Mouse (Mus musculus): ENCODE measurements at regions not wholly inside any gene's neighbourhood (a gene's known extent, or its start where the extent isn't known, plus 50 kb on each side); places are given as distances from the start of the nearest gene placed in this dataset.
"Not testable (repeated sequence)": the region's sequence is repeated elsewhere in the genome, so short reads cannot be mapped to it uniquely, and the experiment has no call there.

- not testable (repeated sequence) for H3K9me3 ChIP-seq; ATAC-seq (ENCODE audit: low FRiP score); H3K9ac ChIP-seq; H3K4me2 ChIP-seq; H3K27ac ChIP-seq; H3K4me1 ChIP-seq; H3K27me3 ChIP-seq; H3K36me3 ChIP-seq (replicated peaks); H3K4me3 ChIP-seq (replicated peaks)
- 64% methylated on average over 2 of the region's 2 CpGs for WGBS
Observed at GRCm38 (mm10) chr3:110880472-110880871, 629.7 kb upstream of the Prmt6 start.

DNA sequence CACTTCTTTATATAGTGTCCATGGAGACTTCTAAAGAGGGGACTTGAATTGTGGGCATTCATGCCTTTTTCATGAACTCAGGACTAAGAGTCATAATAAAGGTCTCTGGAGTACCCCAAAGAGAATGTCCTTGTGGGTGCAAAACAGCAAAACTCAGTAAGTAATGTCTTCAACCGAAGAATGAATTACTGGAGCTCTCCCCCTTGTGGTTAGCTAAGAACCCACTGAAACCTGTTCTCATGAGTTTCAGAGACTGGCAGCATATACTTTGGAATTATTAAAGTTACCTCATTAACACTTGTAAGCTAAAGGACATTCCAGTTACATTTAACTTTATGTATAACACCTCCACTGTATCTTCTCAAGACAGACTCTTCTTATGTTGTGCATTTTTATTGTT lies 615.2 kb upstream of the Prmt6 start:
- no peaks in the 10 kb centered on the region for H3K27me3 ChIP-seq
- no peaks in the 10 kb centered on the region for H3K9me3 ChIP-seq
- 68% methylated on average over 1 of the region's 1 CpGs for WGBS
- no peak overlapping the region for H3K4me3 ChIP-seq (replicated peaks)
- no peaks in the 10 kb centered on the region for H3K36me3 ChIP-seq (replicated peaks)
- no peak overlapping the region for H3K27ac ChIP-seq
- H3K9ac ChIP-seq, result no peak overlapping the region
- no peak for ATAC-seq (ENCODE audit: low FRiP score)
- H3K4me1 ChIP-seq, result no peaks in the 10 kb centered on the region
- H3K4me2 ChIP-seq, result no peak overlapping the region

- H3K4me3 ChIP-seq (replicated peaks), result no peak overlapping the region
- no peaks in the 10 kb centered on the region for H3K9me3 ChIP-seq
- H3K27ac ChIP-seq, result no peak overlapping the region
- H3K9ac ChIP-seq, result no peak overlapping the region
- no peak overlapping the region for H3K4me2 ChIP-seq
- WGBS, result 80% methylated on average over 2 of the region's 2 CpGs
- no peaks in the 10 kb centered on the region for H3K27me3 ChIP-seq
- no peaks in the 10 kb centered on the region for H3K36me3 ChIP-seq (replicated peaks)
- ATAC-seq (ENCODE audit: low FRiP score), result no peak
- H3K4me1 ChIP-seq, result no peaks in the 10 kb centered on the region
Observed at GRCm38 (mm10) chr3:110847222-110847621, 596.4 kb upstream of the Prmt6 start.

DNA sequence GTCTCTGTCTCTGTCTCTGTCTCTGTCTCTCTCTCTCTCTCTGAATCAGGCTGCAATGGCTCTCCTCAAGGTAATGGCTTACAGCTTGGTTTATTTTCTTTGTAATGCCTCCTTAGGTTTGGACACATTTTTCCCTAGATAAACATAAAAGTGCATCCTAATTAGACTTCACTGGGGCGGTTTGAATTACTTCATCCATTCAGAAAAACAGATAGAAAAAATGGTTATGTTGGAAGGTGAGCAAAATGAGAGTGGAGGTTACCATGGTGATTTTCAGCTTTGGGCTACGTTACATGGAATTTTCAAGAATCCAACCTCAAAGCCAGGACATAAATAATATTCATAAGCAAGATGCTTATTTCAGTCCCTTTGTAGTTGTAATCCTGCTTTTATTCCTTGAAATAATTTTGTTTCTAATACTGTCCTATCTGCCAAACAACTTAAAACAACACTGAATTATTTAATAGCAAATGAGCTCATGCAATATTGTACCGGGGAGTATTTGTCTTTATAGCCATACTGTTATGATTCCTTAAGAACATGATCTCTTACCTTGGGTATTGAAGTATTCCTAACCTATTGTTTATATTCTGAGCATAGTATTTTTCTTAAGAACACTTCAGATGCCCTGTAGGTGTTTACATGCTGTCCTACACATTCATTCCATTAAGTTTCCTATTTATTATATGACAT lies 570.1 kb upstream of the Prmt6 start:
- Histone ChIP-seq H3K4me1 (no peaks in the 10 kb centered on the region), H3K4me3 (replicated peaks) (no peak overlapping the region), H3K9me3 (no peaks in the 10 kb centered on the region), H3K36me3 (replicated peaks) (no peaks in the 10 kb centered on the region), H3K9ac (no peak overlapping the region), H3K4me2 (no peak overlapping the region), H3K27ac (no peak overlapping the region), H3K27me3 (no peaks in the 10 kb centered on the region)
- ATAC-seq (ENCODE audit: low FRiP score), result no peak
- WGBS, result 77% methylated on average over 3 of the region's 3 CpGs

DNA sequence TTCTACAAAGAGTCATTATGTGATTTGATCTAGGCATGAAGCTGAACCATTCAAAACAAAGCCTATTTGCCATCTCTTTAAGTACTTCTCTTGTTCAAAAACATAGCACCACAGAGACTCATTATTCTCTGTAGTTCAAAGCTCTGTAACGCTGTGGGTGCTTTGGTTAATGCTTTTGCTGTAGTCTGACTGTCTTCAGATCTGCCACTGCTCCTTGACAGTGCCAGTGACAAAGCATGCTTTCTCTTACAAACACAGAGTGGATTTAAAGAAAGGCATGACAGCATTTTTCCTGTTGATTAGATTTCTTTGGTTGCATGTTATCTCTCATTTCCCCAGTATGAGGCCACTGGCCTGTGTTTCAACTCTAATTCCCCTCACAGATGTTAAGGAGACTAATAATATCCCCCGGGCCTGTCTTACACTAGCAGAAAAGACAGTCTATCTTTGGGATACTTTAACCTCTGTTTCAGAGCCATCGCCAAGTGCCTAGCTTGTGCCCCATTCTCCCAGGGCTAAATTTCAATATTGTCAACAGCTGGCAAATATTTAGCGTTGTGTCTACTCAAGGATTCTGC lies 538.3 kb upstream of the Prmt6 start:
- Histone ChIP-seq H3K9ac (no peak overlapping the region), H3K9me3 (no peaks in the 10 kb centered on the region), H3K4me3 (replicated peaks) (no peak overlapping the region), H3K36me3 (replicated peaks) (no peaks in the 10 kb centered on the region), H3K27me3 (no peaks in the 10 kb centered on the region), H3K4me1 (peaks cover 5% of the 10 kb centered on the region), H3K4me2 (no peak overlapping the region), H3K27ac (no peak overlapping the region)
- WGBS, result 34% methylated on average over 4 of the region's 4 CpGs
- peak; percentile 49; the same call in 1 of the 2 replicates for ATAC-seq (ENCODE audit: low FRiP score)

- Histone ChIP-seq H3K9ac (no peak overlapping the region), H3K36me3 (replicated peaks) (no peaks in the 10 kb centered on the region), H3K4me3 (replicated peaks) (no peak overlapping the region), H3K4me2 (no peak overlapping the region), H3K9me3 (no peaks in the 10 kb centered on the region), H3K27me3 (no peaks in the 10 kb centered on the region), H3K27ac (no peak overlapping the region), H3K4me1 (no peaks in the 10 kb centered on the region)
- ATAC-seq (ENCODE audit: low FRiP score), result no peak
- 91% methylated on average over 1 of the region's 1 CpGs for whole genome bisulfite sequencing
Observed at GRCm38 (mm10) chr3:110755266-110755665, 504.5 kb upstream of the Prmt6 start.

- H3K4me2 ChIP-seq, result no peak overlapping the region
- H3K4me3 ChIP-seq (replicated peaks), result no peak overlapping the region
- no peak overlapping the region for H3K9ac ChIP-seq
- H3K4me1 ChIP-seq, result no peaks in the 10 kb centered on the region
- no peaks in the 10 kb centered on the region for H3K9me3 ChIP-seq
- no peaks in the 10 kb centered on the region for H3K36me3 ChIP-seq (replicated peaks)
- no peaks in the 10 kb centered on the region for H3K27me3 ChIP-seq
- no peak overlapping the region for H3K27ac ChIP-seq
- WGBS, result 42% methylated on average over 2 of the region's 2 CpGs
- no peak for ATAC-seq (ENCODE audit: low FRiP score)
Observed at GRCm38 (mm10) chr3:110746273-110746672, 495.5 kb upstream of the Prmt6 start.

DNA sequence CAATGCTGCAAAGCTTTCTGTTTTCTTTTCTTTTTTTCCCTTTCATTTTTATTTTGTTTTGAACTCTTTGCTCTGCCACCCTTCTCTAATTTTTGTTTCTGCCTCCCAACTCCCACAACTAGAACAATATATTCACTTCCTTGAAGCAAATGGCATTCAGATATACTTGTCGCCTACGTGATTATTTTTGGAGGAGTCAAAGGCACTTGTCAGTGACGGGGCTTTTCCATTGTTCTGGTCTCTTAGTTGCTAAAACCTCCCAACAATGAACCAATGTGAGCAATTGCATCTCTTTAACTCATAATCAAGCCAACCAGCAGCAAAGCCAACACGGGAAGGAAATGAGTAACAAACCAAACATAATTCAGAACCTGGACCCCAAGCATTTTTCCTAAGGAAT lies 449.3 kb upstream of the Prmt6 start:
- Histone ChIP-seq H3K4me3 (replicated peaks) (no peak overlapping the region), H3K36me3 (replicated peaks) (no peaks in the 10 kb centered on the region), H3K9ac (no peak overlapping the region), H3K4me2 (no peak overlapping the region), H3K4me1 (0 out of 2 replicates have a peak, but pooled peaks cover 4% of the 10 kb centered on the region), H3K27me3 (no peaks in the 10 kb centered on the region), H3K9me3 (no peaks in the 10 kb centered on the region), H3K27ac (no peak overlapping the region)
- WGBS, result 9% methylated on average over 4 of the region's 4 CpGs
- ATAC-seq (ENCODE audit: low FRiP score), result no peak

DNA sequence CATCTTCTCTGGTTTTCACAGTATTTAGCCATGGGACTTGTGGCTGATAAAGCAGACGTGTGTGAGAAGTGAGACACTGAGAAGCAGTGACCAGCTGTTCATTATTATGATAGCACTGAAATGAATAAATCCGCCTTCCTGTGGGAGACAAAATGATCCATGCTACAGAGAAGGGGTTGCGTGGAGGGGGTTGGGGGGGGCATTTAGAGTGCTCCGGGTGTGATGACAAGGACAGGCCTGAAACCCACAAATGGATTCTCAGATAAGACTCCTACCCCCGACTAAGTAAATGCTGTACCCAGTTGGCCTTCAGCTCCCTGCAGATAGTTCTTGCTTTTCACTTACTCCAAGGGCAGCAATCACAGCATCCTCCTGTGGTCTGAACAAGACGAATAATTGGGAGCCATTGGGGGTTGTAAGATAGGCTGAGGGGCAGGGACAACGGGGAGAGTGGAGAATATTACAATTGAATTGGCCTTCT lies 416.8 kb upstream of the Prmt6 start:
- Histone ChIP-seq H3K27me3 (no peaks in the 10 kb centered on the region), H3K9me3 (no peaks in the 10 kb centered on the region), H3K9ac (no peak overlapping the region), H3K4me1 (0 out of 2 replicates have a peak, but pooled peaks cover 3% of the 10 kb centered on the region), H3K36me3 (replicated peaks) (no peaks in the 10 kb centered on the region), H3K27ac (peak overlapping the region; percentile 31; the same call in 1 of the 2 replicates), H3K4me2 (no peak overlapping the region), H3K4me3 (replicated peaks) (no peak overlapping the region)
- 58% methylated on average over 7 of the region's 7 CpGs for WGBS
- ATAC-seq (ENCODE audit: low FRiP score), result peak; percentile 77

DNA sequence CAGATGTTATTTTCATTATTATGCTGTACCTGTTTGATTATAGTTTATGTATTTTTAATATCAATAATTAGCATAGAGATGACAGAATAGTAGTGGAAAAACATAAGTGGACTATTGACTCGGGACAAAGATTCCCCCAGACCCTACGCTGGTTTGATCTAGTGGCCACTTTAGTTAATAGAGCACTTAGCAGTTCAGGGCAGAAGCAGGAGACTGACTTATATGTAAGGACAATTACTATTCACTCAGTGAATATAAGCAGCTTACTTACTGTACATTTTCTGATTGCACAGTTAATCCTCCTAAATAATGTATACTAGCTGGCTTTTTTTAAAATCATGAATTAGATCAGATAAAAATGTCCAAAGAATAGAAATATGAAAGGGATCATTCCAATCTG lies 416.2 kb upstream of the Prmt6 start:
- Histone ChIP-seq H3K36me3 (replicated peaks) (no peaks in the 10 kb centered on the region), H3K4me1 (0 out of 2 replicates have a peak, but pooled peaks cover 3% of the 10 kb centered on the region), H3K9ac (no peak overlapping the region), H3K4me3 (replicated peaks) (no peak overlapping the region), H3K27me3 (no peaks in the 10 kb centered on the region), H3K27ac (no peak overlapping the region), H3K9me3 (no peaks in the 10 kb centered on the region), H3K4me2 (no peak overlapping the region)
- peak; percentile 49 for ATAC-seq (ENCODE audit: low FRiP score)
- WGBS, result 78% methylated on average over 2 of the region's 2 CpGs

DNA sequence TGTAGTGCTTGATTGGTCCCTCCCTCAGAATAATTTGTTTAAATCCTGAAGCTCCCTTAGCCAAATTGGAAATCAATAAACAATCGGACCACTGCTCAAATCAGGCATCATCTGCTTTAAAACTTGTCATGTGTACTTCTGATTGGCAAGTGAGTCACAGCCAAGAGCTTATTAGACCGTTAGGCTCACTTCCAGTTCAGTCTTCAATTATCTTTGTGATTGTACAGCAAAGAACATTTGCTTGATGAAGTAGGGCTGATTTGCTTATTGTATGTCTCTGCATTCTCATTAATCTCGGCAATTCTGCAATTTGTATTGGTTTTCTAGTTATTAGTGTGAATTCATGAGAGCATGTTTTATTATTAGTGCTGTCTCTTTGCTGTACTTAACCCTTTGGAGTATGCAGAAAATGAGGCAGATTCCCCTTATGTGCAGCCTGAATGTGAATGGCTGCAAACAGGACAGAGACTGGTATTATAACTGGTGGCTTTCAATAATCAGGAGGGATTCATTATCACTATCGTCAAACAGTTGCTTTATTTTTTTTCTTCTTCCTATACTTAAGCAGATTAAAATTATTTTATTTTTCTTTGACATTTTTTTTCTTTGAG lies 406.8 kb upstream of the Prmt6 start:
- no peaks in the 10 kb centered on the region for H3K36me3 ChIP-seq (replicated peaks)
- no peak overlapping the region for H3K4me3 ChIP-seq (replicated peaks)
- no peaks in the 10 kb centered on the region for H3K9me3 ChIP-seq
- no peaks in the 10 kb centered on the region for H3K4me1 ChIP-seq
- WGBS, result 53% methylated on average over 4 of the region's 4 CpGs
- no peaks in the 10 kb centered on the region for H3K27me3 ChIP-seq
- no peak overlapping the region for H3K27ac ChIP-seq
- peak; percentile 11; the same call in 1 of the 2 replicates for ATAC-seq (ENCODE audit: low FRiP score)
- H3K4me2 ChIP-seq, result no peak overlapping the region
- H3K9ac ChIP-seq, result no peak overlapping the region

- H3K4me2 ChIP-seq, result no peak overlapping the region
- no peak overlapping the region for H3K9ac ChIP-seq
- H3K27me3 ChIP-seq, result no peaks in the 10 kb centered on the region
- 79% methylated on average over 3 of the region's 3 CpGs for WGBS
- ATAC-seq (ENCODE audit: low FRiP score), result no peak
- no peaks in the 10 kb centered on the region for H3K4me1 ChIP-seq
- no peak overlapping the region for H3K27ac ChIP-seq
- no peaks in the 10 kb centered on the region for H3K36me3 ChIP-seq (replicated peaks)
- no peak overlapping the region for H3K4me3 ChIP-seq (replicated peaks)
- no peaks in the 10 kb centered on the region for H3K9me3 ChIP-seq
Observed at GRCm38 (mm10) chr3:110626326-110626725, 375.5 kb upstream of the Prmt6 start.
